Mouse (Mus musculus): ENCODE results near the gene Spata25. TPM values are rescaled to one million over a fixed set of nuclear protein-coding genes. Genes with fewer than 3 reads are reported as not detected.

Gene Spata25
- polyA plus RNA-seq, 1 experiment from 2014 or later: not detected

- peak within 1 kb of the TSS; percentile 67 for H3K4me3 ChIP-seq
- no peaks in the 10 kb centered on the region for H3K27me3 ChIP-seq
- peak within 1 kb of the TSS; percentile 91 for H3K4me2 ChIP-seq
- WGBS: under 1% methylated on average over 83 of the region's 89 CpGs
- no peaks in the 10 kb centered on the region for H3K9me3 ChIP-seq
- ATAC-seq (ENCODE audit: low read depth): peak; percentile 91
- peaks cover 12% of the 10 kb centered on the region for H3K36me3 ChIP-seq
- H3K27ac ChIP-seq (replicated peaks): peak within 1 kb of the TSS; percentile 70
- peak within 1 kb of the TSS; percentile 82 for H3K9ac ChIP-seq
- H3K4me1 ChIP-seq (replicated peaks): peaks cover 28% of the 10 kb centered on the region
Observed at GRCm38 (mm10) chr2:164785481-164786387, 42.6 kb downstream of the Spata25 start, which contains the start of gene Snx21. TSS of gene Snx21 (plus strand) at chr2:164785823.

- Histone ChIP-seq H3K9ac (peak overlapping the region; percentile 82), H3K9me3 (no peaks in the 10 kb centered on the region), H3K36me3 (peaks cover 5% of the 10 kb centered on the region; the same call in 1 of the 2 replicates), H3K4me3 (peak overlapping the region; percentile 67), H3K27ac (replicated peaks) (peak overlapping the region; percentile 70; the same call in 1 of the 2 replicates), H3K27me3 (no peaks in the 10 kb centered on the region), H3K4me2 (peak overlapping the region; percentile 91), H3K4me1 (replicated peaks) (peaks cover 28% of the 10 kb centered on the region)
- no peak for ATAC-seq (ENCODE audit: low read depth)
- 11% methylated on average over 7 of the region's 7 CpGs for WGBS
Observed at GRCm38 (mm10) chr2:164784869-164785420, 43.4 kb downstream of the Spata25 start.

GRCm38 (mm10) chr2:164783926-164784581 is 44.3 kb downstream of the Spata25 start:
- Histone ChIP-seq H3K27ac (replicated peaks) (no peak overlapping the region), H3K4me2 (no peak overlapping the region), H3K27me3 (no peaks in the 10 kb centered on the region), H3K9ac (no peak overlapping the region), H3K9me3 (no peaks in the 10 kb centered on the region), H3K4me3 (no peak overlapping the region), H3K36me3 (no peaks in the 10 kb centered on the region), H3K4me1 (replicated peaks) (peaks cover 28% of the 10 kb centered on the region)
- WGBS: 77% methylated on average over 7 of the region's 7 CpGs
- ATAC-seq (ENCODE audit: low read depth): no peak

- WGBS: 77% methylated on average over 4 of the region's 4 CpGs
- H3K36me3 ChIP-seq: no peaks in the 10 kb centered on the region
- H3K4me3 ChIP-seq: no peak overlapping the region
- no peaks in the 10 kb centered on the region for H3K9me3 ChIP-seq
- H3K27ac ChIP-seq (replicated peaks): no peak overlapping the region
- H3K4me1 ChIP-seq (replicated peaks): peaks cover 20% of the 10 kb centered on the region
- ATAC-seq (ENCODE audit: low read depth): no peak
- no peak overlapping the region for H3K9ac ChIP-seq
- H3K4me2 ChIP-seq: no peak overlapping the region
- H3K27me3 ChIP-seq: no peaks in the 10 kb centered on the region
Observed at GRCm38 (mm10) chr2:164781876-164782275, 46.5 kb downstream of the Spata25 start.

DNA sequence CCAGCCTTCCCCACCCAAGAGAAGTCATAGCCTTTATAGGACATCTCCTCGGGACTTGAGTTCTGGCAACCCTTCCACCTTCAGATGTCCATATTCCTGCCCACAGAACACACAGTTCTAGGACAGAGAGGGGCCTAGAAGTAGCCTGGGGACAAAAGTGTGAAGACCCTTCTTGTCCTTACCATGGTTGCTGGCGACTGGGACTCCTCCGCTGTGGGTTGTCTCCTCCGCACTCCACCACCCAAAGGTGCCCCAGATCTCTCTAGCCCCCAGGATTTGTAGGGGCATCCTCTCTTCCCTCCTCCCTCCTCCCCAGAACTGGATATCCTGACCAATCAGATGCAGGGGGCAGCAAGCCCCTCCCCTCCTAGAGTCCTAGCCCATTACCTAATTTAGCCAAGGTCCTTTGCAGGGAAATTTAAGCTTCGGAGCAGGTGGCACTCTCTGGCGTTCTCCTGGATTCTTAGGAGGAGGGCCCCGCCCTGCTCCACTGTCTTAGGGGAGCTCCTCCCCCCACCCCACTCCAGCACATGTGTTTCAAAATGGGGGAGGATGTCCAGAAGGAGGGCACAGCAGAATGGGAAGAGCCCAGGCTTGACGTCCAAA is 48.8 kb downstream of the Spata25 start, which contains the start of gene Tnnc2:
TSS of gene Tnnc2 (minus strand) at position 487 of the 606 bp plus-strand sequence.
- ATAC-seq (ENCODE audit: low read depth): no peak
- Histone ChIP-seq H3K4me1 (replicated peaks) (peaks cover under 1% of the 10 kb centered on the region), H3K27ac (replicated peaks) (no peak within 1 kb of the TSS)

DNA sequence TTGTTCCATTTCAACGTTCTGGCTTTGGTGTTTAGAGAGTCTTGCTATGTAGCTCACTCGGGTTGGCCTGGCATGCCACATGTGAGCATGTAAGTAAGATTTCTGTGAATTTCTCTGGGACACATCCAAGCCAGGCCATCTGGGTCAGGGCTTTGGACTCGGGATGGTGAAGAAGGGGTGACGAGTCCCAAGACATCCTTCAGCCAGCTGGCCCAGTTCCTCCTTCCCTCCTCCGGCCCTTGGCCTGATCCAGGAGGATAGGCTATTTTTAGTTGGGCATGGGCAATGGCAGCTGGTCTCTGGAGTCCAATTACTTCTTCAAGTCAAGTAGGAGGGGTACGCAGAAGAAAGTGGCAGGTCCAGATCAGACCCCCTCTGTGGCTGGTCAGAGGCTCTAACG is 49.5 kb downstream of the Spata25 start:
- H3K9ac ChIP-seq: no peak overlapping the region
- no peak overlapping the region for H3K4me3 ChIP-seq
- H3K27ac ChIP-seq (replicated peaks): no peak overlapping the region
- H3K27me3 ChIP-seq: no peaks in the 10 kb centered on the region
- 88% methylated on average over 7 of the region's 7 CpGs for WGBS
- no peaks in the 10 kb centered on the region for H3K9me3 ChIP-seq
- no peak overlapping the region for H3K4me2 ChIP-seq
- H3K36me3 ChIP-seq: no peaks in the 10 kb centered on the region
- ATAC-seq (ENCODE audit: low read depth): no peak
- H3K4me1 ChIP-seq (replicated peaks): no peaks in the 10 kb centered on the region

More for the DNA sequence above, 48.8 kb downstream of the Spata25 start, which contains the start of gene Tnnc2:
- H3K4me2 ChIP-seq: no peak within 1 kb of the TSS
- no peaks in the 10 kb centered on the region for H3K9me3 ChIP-seq
- no peaks in the 10 kb centered on the region for H3K27me3 ChIP-seq
- no peaks in the 10 kb centered on the region for H3K36me3 ChIP-seq
- H3K4me3 ChIP-seq: no peak within 1 kb of the TSS
- H3K9ac ChIP-seq: no peak within 1 kb of the TSS
- WGBS: 68% methylated on average over 8 of the region's 8 CpGs

DNA sequence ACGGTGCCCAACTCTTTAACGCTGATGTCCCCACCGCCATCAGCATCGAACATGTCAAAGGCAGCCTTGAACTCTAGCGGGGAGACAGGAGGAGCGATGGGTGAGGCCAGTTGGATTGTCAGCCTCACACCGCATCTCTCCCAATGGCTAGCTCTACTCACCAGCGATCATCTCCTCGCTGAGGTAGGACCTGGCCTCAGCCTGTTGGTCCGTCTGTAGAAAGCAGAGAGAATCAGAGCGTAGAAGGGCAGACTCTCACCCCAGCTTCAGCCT is 50.4 kb downstream of the Spata25 start:
- no peak overlapping the region for H3K4me2 ChIP-seq
- H3K27me3 ChIP-seq: no peaks in the 10 kb centered on the region
- no peaks in the 10 kb centered on the region for H3K4me1 ChIP-seq (replicated peaks)
- no peak overlapping the region for H3K4me3 ChIP-seq
- H3K9me3 ChIP-seq: no peaks in the 10 kb centered on the region
- ATAC-seq (ENCODE audit: low read depth): no peak
- no peaks in the 10 kb centered on the region for H3K36me3 ChIP-seq
- no peak overlapping the region for H3K9ac ChIP-seq
- 90% methylated on average over 11 of the region's 11 CpGs for WGBS
- no peak overlapping the region for H3K27ac ChIP-seq (replicated peaks)

GRCm38 (mm10) chr2:164777246-164778014 is 50.9 kb downstream of the Spata25 start:
- Histone ChIP-seq H3K4me2 (no peak overlapping the region), H3K4me3 (no peak overlapping the region), H3K9ac (no peak overlapping the region), H3K36me3 (no peaks in the 10 kb centered on the region), H3K9me3 (no peaks in the 10 kb centered on the region), H3K4me1 (replicated peaks) (no peaks in the 10 kb centered on the region), H3K27ac (replicated peaks) (no peak overlapping the region), H3K27me3 (no peaks in the 10 kb centered on the region)
- WGBS: 84% methylated on average over 30 of the region's 30 CpGs
- ATAC-seq (ENCODE audit: low read depth): no peak

DNA sequence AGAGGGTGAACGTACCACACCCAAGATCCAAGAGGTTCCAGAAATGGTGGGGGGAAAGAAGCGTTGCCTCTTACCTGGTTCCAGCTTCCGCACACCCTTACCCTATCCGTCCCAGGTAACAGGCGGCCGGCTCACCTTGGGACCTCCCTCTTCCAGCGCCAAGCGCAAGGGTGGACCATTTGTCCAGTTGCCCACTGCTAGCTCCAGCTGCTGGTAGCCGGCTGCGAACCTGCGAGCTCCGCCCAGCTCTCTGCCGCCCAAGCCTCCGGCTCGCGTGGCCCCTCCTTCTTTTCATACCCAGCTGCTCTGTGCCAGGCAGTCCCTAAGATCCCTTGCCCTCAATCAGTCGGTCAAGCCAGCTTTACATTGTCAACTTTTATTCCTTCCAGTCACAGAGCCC is 51.5 kb downstream of the Spata25 start:
- Histone ChIP-seq H3K9ac (no peak overlapping the region), H3K4me3 (no peak overlapping the region), H3K4me1 (replicated peaks) (peaks cover 5% of the 10 kb centered on the region), H3K27me3 (no peaks in the 10 kb centered on the region), H3K9me3 (no peaks in the 10 kb centered on the region), H3K36me3 (no peaks in the 10 kb centered on the region), H3K4me2 (no peak overlapping the region), H3K27ac (replicated peaks) (no peak overlapping the region)
- 63% methylated on average over 17 of the region's 17 CpGs for WGBS
- no peak for ATAC-seq (ENCODE audit: low read depth)
